Mouse (Mus musculus): ENCODE measurements at regions not wholly inside any gene's neighbourhood (a gene's known extent, or its start where the extent isn't known, plus 50 kb on each side); places are given as distances from the start of the nearest gene placed in this dataset.

GRCm38 (mm10) chr17:89466486-89466885, 266.0 kb upstream of the Fshr start:
- TF ChIP-seq MAFK (IDR thresholded peaks at IDR 0.05; ENCODE audit: insufficient read depth, low read depth, low read length), result no peak
- no peak for TF ChIP-seq ZC3H11A (IDR thresholded peaks at IDR 0.05; ENCODE audit: borderline replicate concordance, low read depth, low read length)
- TF ChIP-seq ZNF384 (IDR thresholded peaks at IDR 0.05; ENCODE audit: low read depth, low read length), result no peak
- no peak for TF ChIP-seq CHD2 (IDR thresholded peaks at IDR 0.05; ENCODE audit: low read depth, low read length)
